Mouse (Mus musculus) embryonic facial prominence, embryonic 14.5 days (tissue): ENCODE measurements around the gene 9030025P20Rik. TPM values are rescaled to one million over a fixed set of nuclear protein-coding genes. Genes with fewer than 3 reads are reported as not detected.
"Not testable (repeated sequence)": the region's sequence is repeated elsewhere in the genome, so short reads cannot be mapped to it uniquely, and the experiment has no call there.

ENCODE experiments used
- ATAC-seq: fragments of 200-750 bp; cut with Nextera tagmentation; 2 replicates; pipeline ENCODE4 v1.8.0; 2017; ENCODE audit warnings: low read depth, moderate number of reproducible peaks, moderate TSS enrichment
- DNase-seq: peaks from one replicate; pipeline ENCODE4 v3.0.0-alpha.2; 2015; ENCODE audit warnings: low spot score
- H3K27ac ChIP-seq: fragments of 300-500 bp; sonication (generic); replicated peaks from 2 replicates; pipeline ENCODE4 v1.5.1; 2014; ENCODE audit warnings: low read depth, mild to moderate bottlenecking, low read length, moderate library complexity
- H3K27me3 ChIP-seq: fragments of 300-500 bp; sonication (generic); replicated peaks from 2 replicates; pipeline ENCODE4 v1.6.1; 2014; ENCODE audit warnings: low read length; ENCODE audit not compliant: control insufficient read depth, insufficient read depth
- H3K36me3 ChIP-seq: fragments of 300-500 bp; sonication (generic); 2 replicates; pipeline ENCODE4 v1.6.1; 2014; ENCODE audit warnings: low read length, mixed read lengths; ENCODE audit not compliant: control insufficient read depth, insufficient read depth
- H3K4me1 ChIP-seq: fragments of 300-500 bp; sonication (generic); 2 replicates; pipeline ENCODE4 v1.6.1; 2014; ENCODE audit warnings: antibody characterized with exemption, low read length; ENCODE audit not compliant: control insufficient read depth, insufficient read depth
- H3K4me2 ChIP-seq: fragments of 300-500 bp; sonication (generic); 2 replicates; pipeline ENCODE4 v1.6.1; 2014; ENCODE audit warnings: low read depth, mild to moderate bottlenecking, low read length, moderate library complexity, mixed read lengths
- H3K4me3 ChIP-seq: fragments of 300-500 bp; sonication (generic); 2 replicates; pipeline ENCODE4 v1.5.1; 2014; ENCODE audit warnings: low read depth, mild to moderate bottlenecking, low read length
- H3K9ac ChIP-seq: fragments of 300-500 bp; sonication (generic); 2 replicates; pipeline ENCODE4 v1.6.1; 2014; ENCODE audit warnings: low read depth, mild to moderate bottlenecking, low read length, moderate library complexity, mixed read lengths
- H3K9me3 ChIP-seq: fragments of 300-500 bp; sonication (generic); 2 replicates; pipeline ENCODE4 v1.6.1; 2016; ENCODE audit warnings: low read length; ENCODE audit not compliant: control insufficient read depth
- WGBS: fragments of 180-500 bp; shearing (Covaris S2); extraction: QIAGEN DNeasy Blood & Tissue Kit; methylation state at CpG from one replicate; pipeline ENCODE4 v1.1.7; 2014; 5-methylcytosine and 5-hydroxymethylcytosine counted together
- polyA plus RNA-seq: library from polyadenylated mRNA; unstranded; fragments of >200 nt; fragmentation: Nextera tagmentation; extraction: Ambion mirVana; gene quantifications from 2 replicates; pipeline ENCODE4 v1.2.1, GENCODE M21; 2014

9030025P20Rik gene
- polyA plus RNA-seq, 1 experiment from 2014 or later: 5.3 TPM

- H3K9me3 ChIP-seq: no peaks in the 10 kb centered on the region
- peak overlapping the region; percentile 72 for H3K4me2 ChIP-seq
- no peaks in the 10 kb centered on the region for H3K27me3 ChIP-seq
- 22% methylated on average over 16 of the region's 16 CpGs for WGBS
- H3K4me3 ChIP-seq: peak overlapping the region; percentile 65
- H3K9ac ChIP-seq: peak overlapping the region; percentile 79
- peaks cover 9% of the 10 kb centered on the region for H3K4me1 ChIP-seq
- no peak; the same call in 1 of the 2 replicates for ATAC-seq
- peaks cover 34% of the 10 kb centered on the region for H3K36me3 ChIP-seq
- peak; percentile 8 for DNase-seq
- peak overlapping the region; percentile 52; the same call in 1 of the 2 replicates for H3K27ac ChIP-seq
Observed at GRCm38 (mm10) chr17:14943729-14944059, 34.6 kb upstream of the 9030025P20Rik start.

DNA sequence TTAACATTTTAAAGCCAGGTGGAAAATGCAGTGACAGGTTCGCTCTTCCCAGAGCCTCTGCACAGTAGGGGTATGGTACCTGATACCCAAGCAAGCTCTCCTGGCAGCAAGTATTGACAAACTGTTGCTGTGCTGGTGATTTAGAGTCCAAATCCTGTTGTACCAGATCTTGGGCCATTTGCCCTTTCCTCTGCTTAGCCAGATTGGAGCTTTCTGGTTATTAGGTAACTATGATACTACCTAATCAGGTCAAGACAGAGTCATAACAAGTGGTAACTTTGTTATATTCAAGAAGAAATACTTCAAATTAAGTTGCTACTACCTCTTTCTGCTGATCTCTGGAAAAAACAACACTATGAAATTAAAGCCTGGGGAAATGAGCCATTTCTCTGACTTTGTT, 33.7 kb upstream of the 9030025P20Rik start:
- Histone ChIP-seq H3K4me1 (peaks cover 9% of the 10 kb centered on the region), H3K9me3 (no peaks in the 10 kb centered on the region), H3K27ac (no peak overlapping the region), H3K36me3 (peaks cover 41% of the 10 kb centered on the region), H3K4me3 (0 out of 2 replicates have a peak overlapping the region, but pooled peaks have one; percentile 65), H3K4me2 (peak overlapping the region; percentile 72; the same call in 1 of the 2 replicates), H3K27me3 (no peaks in the 10 kb centered on the region), H3K9ac (no peak overlapping the region)
- ATAC-seq (no peak), DNase-seq (no peak)
- 96% methylated on average over 1 of the region's 1 CpGs for WGBS

DNA sequence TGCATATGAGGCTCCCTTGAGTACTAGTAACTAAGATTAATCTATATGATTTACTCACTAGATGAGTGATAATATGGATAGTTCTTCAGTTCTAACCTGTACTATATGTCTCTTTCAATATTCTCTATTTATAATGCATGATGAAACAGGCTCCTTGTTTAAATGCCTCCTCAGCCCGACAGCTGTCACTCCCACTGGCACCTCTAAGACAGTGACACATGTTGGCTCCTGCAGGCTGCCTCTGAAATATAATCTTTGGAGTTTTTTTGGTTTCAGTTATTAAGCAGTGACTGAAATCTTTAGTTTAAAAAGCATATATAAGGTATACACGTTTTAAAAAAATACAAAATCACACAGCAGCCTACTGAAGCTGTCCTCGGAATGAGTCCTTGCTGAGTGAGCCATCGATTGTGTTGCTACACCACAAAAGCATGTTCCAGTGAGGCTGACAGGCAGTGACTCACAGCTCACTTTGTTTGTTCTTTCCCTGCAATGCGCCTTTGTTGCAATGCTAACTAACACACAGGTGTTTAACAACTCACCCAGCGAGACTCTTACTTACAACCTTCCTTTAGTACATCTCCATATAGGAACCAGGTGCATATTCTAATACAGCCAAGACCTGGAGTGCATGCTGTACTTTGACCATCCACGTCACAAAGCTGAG, 29.0 kb upstream of the 9030025P20Rik start:
- 85% methylated on average over 7 of the region's 7 CpGs for WGBS
- ATAC-seq (no peak), DNase-seq (no peak)
- Histone ChIP-seq H3K4me2 (no peak overlapping the region), H3K4me3 (no peak overlapping the region), H3K4me1 (peaks cover 3% of the 10 kb centered on the region), H3K9ac (no peak overlapping the region), H3K36me3 (peaks cover 85% of the 10 kb centered on the region), H3K27me3 (no peaks in the 10 kb centered on the region), H3K9me3 (no peaks in the 10 kb centered on the region), H3K27ac (no peak overlapping the region)

DNA sequence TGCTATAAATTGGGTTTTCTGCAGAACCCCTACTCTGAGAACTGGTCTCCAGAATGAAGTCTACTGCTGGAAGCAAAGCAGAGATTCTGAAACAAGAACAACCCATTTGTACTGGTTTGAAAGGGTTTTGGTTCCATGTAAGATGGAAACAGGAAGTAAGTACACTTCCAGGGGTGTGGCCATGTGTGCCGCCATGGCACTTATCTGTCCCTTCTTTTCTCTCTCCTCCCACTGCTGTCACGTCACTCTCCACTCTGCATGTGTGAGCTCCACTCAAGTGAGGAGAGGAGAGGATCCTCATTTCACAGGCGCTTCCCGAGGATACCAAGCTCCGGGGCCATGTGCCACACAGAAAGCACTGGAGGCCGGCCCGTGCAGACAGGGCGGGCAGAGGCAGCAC, 24.8 kb upstream of the 9030025P20Rik start:
- H3K27me3 ChIP-seq: no peaks in the 10 kb centered on the region
- H3K36me3 ChIP-seq: peaks cover 67% of the 10 kb centered on the region
- H3K4me1 ChIP-seq: no peaks in the 10 kb centered on the region
- H3K27ac ChIP-seq: no peak overlapping the region
- H3K9ac ChIP-seq: no peak overlapping the region
- no peak for ATAC-seq
- H3K4me3 ChIP-seq: no peak overlapping the region
- H3K4me2 ChIP-seq: no peak overlapping the region
- no peaks in the 10 kb centered on the region for H3K9me3 ChIP-seq
- DNase-seq: no peak
- 92% methylated on average over 8 of the region's 8 CpGs for WGBS

DNA sequence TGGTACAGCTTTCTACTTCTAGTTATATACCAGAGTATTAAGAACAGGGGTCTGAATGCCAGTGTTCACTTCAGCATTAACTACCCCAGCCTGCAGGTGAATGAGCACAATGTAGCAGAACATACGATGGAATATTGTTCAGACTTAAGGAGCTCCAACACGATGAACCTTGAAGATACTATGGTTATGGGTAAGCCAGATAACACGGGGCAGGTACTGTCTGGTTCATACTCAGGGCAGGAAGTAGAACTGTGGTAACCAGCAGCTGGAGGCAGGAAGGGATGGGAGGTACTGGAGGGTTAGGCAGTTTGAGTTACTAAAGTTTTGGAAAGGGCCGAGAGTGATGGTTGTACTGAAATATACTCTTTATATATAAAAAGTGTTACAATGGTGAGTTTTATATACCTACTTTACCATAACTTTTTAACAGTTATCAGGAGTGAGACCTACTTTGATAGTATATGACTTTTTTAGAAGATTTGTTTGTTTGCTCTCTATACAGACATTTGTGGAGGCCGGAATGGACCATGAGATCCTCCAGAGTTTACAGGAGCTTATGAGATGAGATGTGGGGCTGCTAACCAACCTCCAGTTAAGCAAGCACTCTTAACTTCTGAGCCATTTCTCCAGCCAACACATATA, 19.5 kb upstream of the 9030025P20Rik start:
- Histone ChIP-seq H3K9me3 (no peaks in the 10 kb centered on the region), H3K4me3 (no peak overlapping the region), H3K27ac (no peak overlapping the region), H3K36me3 (peaks cover 27% of the 10 kb centered on the region), H3K9ac (no peak overlapping the region), H3K27me3 (no peaks in the 10 kb centered on the region), H3K4me1 (peaks cover 8% of the 10 kb centered on the region), H3K4me2 (no peak overlapping the region)
- DNase-seq (no peak), ATAC-seq (no peak)
- WGBS: 92% methylated on average over 5 of the region's 5 CpGs

DNA sequence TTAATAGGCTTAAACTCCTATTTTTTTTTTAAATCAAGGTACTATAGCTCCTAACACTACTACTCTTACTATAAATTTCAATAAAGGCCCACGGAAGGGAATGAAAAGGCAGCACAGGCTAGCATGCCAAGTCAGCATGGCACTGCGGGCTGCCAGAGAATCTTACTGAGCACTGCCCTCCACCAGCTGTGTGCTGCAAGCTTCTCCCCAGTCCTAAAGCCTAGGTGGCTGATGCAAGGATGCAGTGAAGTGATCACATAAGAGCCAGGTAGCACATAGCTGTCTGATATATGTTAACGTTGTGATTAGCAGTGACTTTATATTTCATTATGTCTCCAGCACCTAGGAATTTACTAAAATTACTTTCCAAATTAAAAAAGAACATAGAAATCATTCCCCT, 18.3 kb upstream of the 9030025P20Rik start:
- H3K27ac ChIP-seq: no peak overlapping the region
- H3K4me2 ChIP-seq: peak overlapping the region; percentile 92
- H3K27me3 ChIP-seq: no peaks in the 10 kb centered on the region
- peaks cover 16% of the 10 kb centered on the region for H3K36me3 ChIP-seq
- 21% methylated on average over 3 of the region's 3 CpGs for whole genome bisulfite sequencing
- peak overlapping the region; percentile 55 for H3K9ac ChIP-seq
- peaks cover 8% of the 10 kb centered on the region for H3K4me1 ChIP-seq
- DNase-seq (peak; percentile 10), ATAC-seq (no peak)
- H3K4me3 ChIP-seq: peak overlapping the region; percentile 64
- H3K9me3 ChIP-seq: no peaks in the 10 kb centered on the region

- Histone ChIP-seq H3K9ac (peak overlapping the region; percentile 80), H3K4me1 (peaks cover 8% of the 10 kb centered on the region), H3K4me3 (peak overlapping the region; percentile 64), H3K36me3 (peaks cover 15% of the 10 kb centered on the region), H3K9me3 (no peaks in the 10 kb centered on the region), H3K4me2 (peak overlapping the region; percentile 92), H3K27me3 (no peaks in the 10 kb centered on the region), H3K27ac (no peak overlapping the region)
- 0% methylated on average over 11 of the region's 23 CpGs for WGBS
- DNase-seq (no peak), ATAC-seq (no peak)
Observed at GRCm38 (mm10) chr17:14960520-14960919, 17.7 kb upstream of the 9030025P20Rik start.

- peak within 1 kb of the TSS; percentile 80 for H3K9ac ChIP-seq
- 0 out of 2 replicates have a peak within 1 kb of the TSS, but pooled peaks have one; percentile 52 for H3K27ac ChIP-seq
- not testable (repeated sequence) for H3K27me3 ChIP-seq, H3K9me3 ChIP-seq, H3K4me1 ChIP-seq
- WGBS: no CpG with 5 or more reads among the region's 100 CpGs
- DNase-seq (peak; percentile 4), ATAC-seq (peak; percentile 84)
- peak within 1 kb of the TSS; percentile 92 for H3K4me2 ChIP-seq
- H3K36me3 ChIP-seq: peaks cover 15% of the 10 kb centered on the region
- peak within 1 kb of the TSS; percentile 64 for H3K4me3 ChIP-seq
Observed at GRCm38 (mm10) chr17:14960951-14961556, 17.2 kb upstream of the 9030025P20Rik start, which contains the start of gene Phf10. Phf10 (minus strand) TSS chr17:14961273.
